Mouse (Mus musculus): Measurements from ENCODE around the gene Mmp24. TPM values are rescaled to one million over a fixed set of nuclear protein-coding genes. Genes with fewer than 3 reads are reported as not detected.
A peak's percentile ranks its signal among the peaks of the same experiment; 100 is the strongest.

Gene Mmp24
- total RNA-seq, 2 experiments from 2014 or later, result 45.8 to 50.0 TPM

GRCm38 (mm10) chr2:155834732-155835131, 59.6 kb downstream of the Mmp24 start, which contains the start of gene Fam83c:
Fam83c (minus strand) TSS chr2:155834854.
- intact Hi-C loops (cut with DNase I), result no loop called here
- no peak for DNase-seq (ENCODE audit: low spot score in 2 of 2)

- intact Hi-C loops (cut with DNase I), result no loop called here
- DNase-seq (ENCODE audit: low spot score in 2 of 2), result no peak
Measured at GRCm38 (mm10) chr2:155837961-155838360, 62.8 kb downstream of the Mmp24 start.

GRCm38 (mm10) chr2:155838961-155839360, 63.8 kb downstream of the Mmp24 start:
- intact Hi-C loops (cut with DNase I), result no loop called here
- no peak for DNase-seq (ENCODE audit: low spot score in 2 of 2)

GRCm38 (mm10) chr2:155846930-155847329, 71.8 kb downstream of the Mmp24 start:
- intact Hi-C loops (cut with DNase I), result no loop called here
- DNase-seq (ENCODE audit: low spot score in 2 of 2), result no peak

GRCm38 (mm10) chr2:155848291-155848690, 73.1 kb downstream of the Mmp24 start:
- peak; percentile 77 to 90 for DNase-seq (ENCODE audit: low spot score in 2 of 2)
- intact Hi-C loops (cut with DNase I), result loop anchor here (2.0 kb wide), 1 partner anchor 99 kb away; no protein-coding TSS in a partner anchor

- DNase-seq (ENCODE audit: low spot score in 2 of 2), result no peak
- intact Hi-C loops (cut with DNase I), result loop anchor here (2.0 kb wide), 1 partner anchor 97 kb away; no protein-coding TSS in a partner anchor
Measured at GRCm38 (mm10) chr2:155849464-155849863, 74.3 kb downstream of the Mmp24 start.

GRCm38 (mm10) chr2:155850120-155850519, 75.0 kb downstream of the Mmp24 start:
- intact Hi-C loops (cut with DNase I), result no loop called here
- no peak for DNase-seq (ENCODE audit: low spot score in 2 of 2)

GRCm38 (mm10) chr2:155852536-155852935, 77.4 kb downstream of the Mmp24 start:
- intact Hi-C loops (cut with DNase I), result no loop called here
- DNase-seq (ENCODE audit: low spot score in 2 of 2), result no peak

GRCm38 (mm10) chr2:155860102-155860501, 85.0 kb downstream of the Mmp24 start:
- intact Hi-C loops (cut with DNase I), result no loop called here
- DNase-seq (ENCODE audit: low spot score in 2 of 2), result no peak

- intact Hi-C loops (cut with DNase I), result no loop called here
- DNase-seq (ENCODE audit: low spot score in 2 of 2), result no peak
Measured at GRCm38 (mm10) chr2:155861581-155861980, 86.4 kb downstream of the Mmp24 start.

GRCm38 (mm10) chr2:155862573-155863300, 87.6 kb downstream of the Mmp24 start:
- intact Hi-C loops (cut with DNase I), result no loop called here
- DNase-seq (ENCODE audit: low spot score in 2 of 2), result peak; percentile 42 to 46

- DNase-seq (ENCODE audit: low spot score in 2 of 2), result no peak
- intact Hi-C loops (cut with DNase I), result no loop called here
Measured at GRCm38 (mm10) chr2:155863301-155863867, 88.2 kb downstream of the Mmp24 start.

Other genes starting within 250 kb of the Mmp24 start
- 10 to 100 TPM; 15.8 to 18.3 TPM for gene Gss, start 182.5 kb upstream of the Mmp24 start, total RNA-seq (2021)
- gene Myh7b, start 164.1 kb upstream of the Mmp24 start, total RNA-seq (2021), result 1 to 10 TPM; 4.5 to 5.6 TPM
- 100 to 1,000 TPM; 140 TPM for gene Trpc4ap, start 83.0 kb upstream of the Mmp24 start, total RNA-seq (2021)
- 10 to 100 TPM; 16.6 to 17.8 TPM for gene Edem2, start 45.9 kb upstream of the Mmp24 start, total RNA-seq (2021)
- gene Gm17581, start 39.5 kb upstream of the Mmp24 start, total RNA-seq (2021), result not detected
- 1 to 10 TPM; 1.8 to 1.9 TPM for gene Procr, start 24.2 kb upstream of the Mmp24 start, total RNA-seq (2021)
- gene BC029722, start 44.1 kb downstream of the Mmp24 start, total RNA-seq (2021), result 10 to 100 TPM; 45.7 to 50.3 TPM
- gene Eif6, start 51.6 kb downstream of the Mmp24 start, total RNA-seq (2021), result 10 to 100 TPM; 65.3 to 67.6 TPM
- not detected for gene Fam83c, start 59.5 kb downstream of the Mmp24 start, total RNA-seq (2021)
- gene Uqcc1, start 155.0 kb downstream of the Mmp24 start, total RNA-seq (2021), result 10 to 100 TPM; 45.8 to 50.2 TPM
- gene Gm15557, start 165.4 kb downstream of the Mmp24 start, total RNA-seq (2021), result not detected
- under 1 TPM; 0.29 to 0.55 TPM for gene Gdf5, start 170.0 kb downstream of the Mmp24 start, total RNA-seq (2021)
- gene Cep250, start 181.1 kb downstream of the Mmp24 start, total RNA-seq (2021), result 10 to 100 TPM; 15.1 to 16.3 TPM
- gene 6430550D23Rik, start 232.6 kb downstream of the Mmp24 start, total RNA-seq (2021), result 1 to 10 TPM in 1 of 2 experiments, under 1 TPM in 1; 0.88 to 1.3 TPM
- 100 to 1,000 TPM; 180 to 200 TPM for gene Ergic3, start 232.7 kb downstream of the Mmp24 start, total RNA-seq (2021)

Measured in left cerebral cortex, postnatal 14 days (tissue).